Mouse (Mus musculus) kidney, adult 18-20 months (tissue): Measurements from ENCODE around the gene Tnnt2.

Experiments
- DNase-seq: peaks from one replicate; pipeline ENCODE4 v3.0.0; 2021

Gene Tnnt2

DNA sequence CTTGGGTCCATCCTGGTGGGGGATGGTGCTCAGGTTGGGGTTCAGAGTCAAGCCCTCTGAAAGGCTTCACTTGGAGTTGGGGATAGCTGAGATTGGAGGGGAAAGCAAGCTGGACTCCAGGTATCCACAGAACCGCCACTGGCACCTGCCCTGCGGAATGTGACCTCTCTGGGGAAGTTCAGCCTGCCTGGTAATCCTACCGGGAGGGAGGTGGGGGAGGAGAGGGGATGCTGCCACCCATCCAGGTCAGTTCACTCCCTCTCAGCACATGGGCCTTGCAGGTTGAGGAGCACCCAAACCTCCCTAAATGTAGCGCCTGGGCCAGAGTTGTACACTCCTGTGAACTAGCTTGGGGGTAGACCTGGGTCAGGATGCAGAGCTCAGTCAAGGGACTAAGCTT, 19.9 kb downstream of the Tnnt2 start:
- no peak for DNase-seq

DNA sequence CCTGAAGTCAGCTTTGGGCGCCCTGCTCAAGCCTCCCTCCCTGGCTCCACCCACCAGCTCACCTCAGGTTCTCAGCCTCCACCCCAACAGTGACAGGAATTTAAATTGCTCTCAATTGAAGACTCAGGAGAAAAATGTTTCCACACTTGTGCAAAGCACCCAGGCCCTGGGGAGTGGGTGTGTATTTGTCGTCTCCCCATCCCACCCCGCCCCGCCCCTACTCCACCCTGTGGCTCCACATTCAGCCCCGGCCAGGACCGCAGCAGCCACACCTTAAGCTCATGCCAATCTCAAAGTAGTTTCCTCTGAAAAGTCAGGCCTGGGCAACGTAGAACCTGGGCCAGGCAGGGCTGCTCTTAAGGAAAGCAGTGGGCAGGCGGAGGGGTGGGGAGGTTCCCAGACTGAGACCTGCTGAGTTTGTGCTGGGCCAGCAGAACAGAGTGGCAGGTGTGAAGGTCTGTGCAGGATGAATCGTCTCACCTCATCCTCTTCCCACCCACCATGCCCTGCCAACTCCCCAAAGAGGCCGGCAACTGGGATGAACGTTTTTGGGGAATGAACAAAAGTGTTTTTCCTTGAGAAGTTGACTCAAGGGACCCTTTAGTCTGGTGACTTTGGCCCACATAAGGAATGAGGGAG, 21.1 kb downstream of the Tnnt2 start:
- no peak for DNase-seq

DNA sequence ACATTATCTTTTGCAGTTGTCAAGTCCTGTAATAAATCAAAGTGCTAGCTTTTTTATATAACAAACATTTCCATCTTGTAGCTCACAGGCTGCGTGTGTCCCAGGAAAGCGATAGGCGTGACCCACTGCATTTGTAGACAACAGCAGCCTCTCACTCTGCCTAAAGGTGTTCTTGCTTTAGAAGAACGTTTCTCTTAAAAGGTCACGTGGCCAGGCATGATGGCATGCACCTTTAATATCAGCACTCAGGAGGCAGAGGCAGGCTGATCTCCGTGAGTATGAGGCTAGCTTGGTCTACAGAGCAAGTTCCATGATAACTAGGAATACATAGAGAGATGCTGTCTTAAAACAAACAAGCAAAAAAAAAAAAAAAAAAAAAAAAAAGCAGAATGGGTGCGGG, 22.4 kb downstream of the Tnnt2 start:
- no peak for DNase-seq

DNA sequence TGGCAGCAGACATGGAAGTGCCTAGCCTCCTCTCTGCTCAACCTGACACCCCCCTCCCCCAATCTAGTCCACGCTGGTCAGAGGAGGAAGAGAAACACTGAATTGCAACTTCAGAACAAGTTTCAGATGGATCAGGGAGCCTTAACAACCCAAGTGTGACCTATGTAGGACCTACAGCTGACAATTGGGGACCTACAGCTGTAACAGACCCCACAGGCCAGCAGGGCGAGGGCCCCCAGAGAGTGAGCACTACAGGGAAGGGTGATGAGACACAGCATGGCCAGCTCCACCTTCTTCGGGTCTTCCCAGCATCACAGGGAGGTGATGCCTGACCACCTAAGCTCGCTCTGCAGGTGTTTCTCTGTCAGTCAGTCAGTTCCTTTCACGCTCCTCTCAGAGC, 24.9 kb downstream of the Tnnt2 start:
- no peak for DNase-seq

DNA sequence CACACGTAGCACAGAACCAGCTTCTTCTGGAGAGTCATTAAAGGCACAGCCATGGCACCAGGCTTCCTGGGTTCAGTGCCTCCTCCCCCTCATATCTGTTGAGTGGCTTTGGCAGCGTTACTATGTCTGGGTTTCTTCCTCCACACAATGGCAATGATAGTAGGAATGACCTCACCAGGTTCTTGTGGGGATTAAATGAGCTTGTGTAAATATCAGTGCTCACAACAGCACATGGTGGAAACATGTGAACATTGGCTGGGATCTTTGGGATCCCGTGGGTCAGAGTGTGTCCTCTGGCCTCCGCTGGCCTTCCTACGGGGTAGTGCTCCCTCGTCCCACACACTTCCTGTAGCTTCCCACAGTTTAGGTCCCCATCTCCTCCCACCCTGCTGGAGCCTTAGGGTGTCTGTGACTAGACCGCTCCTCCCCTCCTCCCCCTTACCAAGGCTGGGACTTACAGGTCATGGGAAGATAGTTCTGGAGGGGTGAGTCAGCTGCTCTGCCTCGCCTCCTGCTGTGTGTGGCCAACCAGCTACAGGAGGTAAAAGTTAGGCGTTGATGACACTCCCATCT, 25.9 kb downstream of the Tnnt2 start:
- DNase-seq = no peak

GRCm38 (mm10) chr1:135862561-135862960, 26.4 kb downstream of the Tnnt2 start:
- no peak for DNase-seq

DNA sequence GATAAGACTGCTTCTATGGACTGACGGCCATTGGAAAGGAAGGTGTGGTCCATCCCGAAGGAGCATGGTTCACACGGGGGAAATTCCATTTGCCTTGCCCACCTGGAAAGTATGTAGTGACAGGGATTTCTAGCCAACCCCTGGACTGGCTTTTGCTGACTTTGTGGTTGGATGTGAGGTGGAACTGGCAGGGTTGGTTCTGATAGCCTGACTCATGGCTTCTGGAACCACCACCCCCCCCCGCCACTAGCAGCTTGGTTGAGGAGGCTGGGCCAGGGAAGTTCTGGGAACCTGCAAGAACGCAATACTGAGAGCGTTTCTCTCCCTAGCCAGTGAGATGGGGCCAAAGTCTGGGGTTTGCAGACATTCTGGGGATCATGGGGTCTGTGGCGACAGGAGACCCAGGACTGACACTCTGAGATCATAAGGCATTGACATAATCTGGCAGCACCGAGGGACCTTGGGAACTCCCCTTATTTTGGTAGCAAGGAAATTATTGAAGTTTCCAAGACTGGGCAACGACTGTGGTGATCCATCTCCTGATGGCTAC, 27.7 kb downstream of the Tnnt2 start:
- DNase-seq = no peak

DNA sequence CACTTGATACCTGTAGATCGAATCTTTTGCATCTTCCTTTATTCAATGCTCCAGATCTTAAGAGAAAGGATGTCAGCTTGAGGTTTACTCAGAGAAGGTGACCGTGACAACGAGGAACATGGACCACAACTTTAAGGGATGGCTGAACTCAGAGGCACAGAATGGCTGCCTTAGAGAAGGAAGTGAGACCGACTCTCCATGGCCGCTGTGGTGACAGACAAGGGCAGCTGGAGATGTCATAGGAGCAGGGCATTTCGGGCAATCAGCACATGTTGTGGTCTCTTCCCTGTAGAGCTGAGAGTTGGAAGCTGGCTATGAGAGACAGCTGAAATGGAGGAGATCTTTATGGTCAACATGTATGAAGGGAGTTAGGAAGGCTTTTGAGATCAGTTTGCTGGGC, 28.7 kb downstream of the Tnnt2 start:
- DNase-seq = no peak

DNA sequence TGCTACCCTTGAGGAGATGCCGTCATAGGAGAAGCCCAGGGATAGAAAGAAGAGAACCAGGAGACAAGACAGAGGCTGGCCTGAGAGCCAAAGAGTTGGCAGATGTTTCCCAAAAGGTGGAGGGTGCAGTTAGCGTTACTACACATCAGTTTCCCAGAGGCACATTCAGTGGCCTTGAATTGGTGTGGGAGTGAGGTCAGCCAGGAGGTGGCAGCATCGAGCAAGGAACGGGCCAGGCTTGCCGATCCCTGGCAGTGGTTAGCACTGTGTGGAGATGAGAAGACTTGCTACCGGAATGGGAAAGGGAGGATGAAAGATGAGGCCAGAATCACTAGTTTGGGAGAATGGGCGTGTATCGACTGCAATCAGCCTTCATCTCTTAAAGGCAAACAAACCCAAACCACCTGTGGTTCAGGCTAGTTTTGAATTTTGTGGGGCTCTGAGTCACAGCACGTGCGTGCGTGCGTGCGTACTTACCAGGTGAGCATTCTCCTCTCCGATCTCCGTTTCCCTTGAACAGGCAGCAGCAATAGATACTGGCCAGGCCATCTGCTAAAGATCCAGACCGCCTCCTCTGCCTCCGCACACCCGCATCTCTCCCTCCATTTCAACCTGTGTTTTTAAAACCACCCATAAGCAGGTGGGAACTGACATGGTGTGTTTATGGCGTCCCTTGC, 29.5 kb downstream of the Tnnt2 start:
- DNase-seq = peak; percentile 79

GRCm38 (mm10) chr1:135868570-135868969, 32.4 kb downstream of the Tnnt2 start:
- DNase-seq = no peak

- DNase-seq = no peak
These were observed 36.8 kb downstream of the Tnnt2 start for GRCm38 (mm10) chr1:135872991-135873390.

- DNase-seq = no peak
These were observed 41.1 kb downstream of the Tnnt2 start for GRCm38 (mm10) chr1:135877248-135877647.

DNA sequence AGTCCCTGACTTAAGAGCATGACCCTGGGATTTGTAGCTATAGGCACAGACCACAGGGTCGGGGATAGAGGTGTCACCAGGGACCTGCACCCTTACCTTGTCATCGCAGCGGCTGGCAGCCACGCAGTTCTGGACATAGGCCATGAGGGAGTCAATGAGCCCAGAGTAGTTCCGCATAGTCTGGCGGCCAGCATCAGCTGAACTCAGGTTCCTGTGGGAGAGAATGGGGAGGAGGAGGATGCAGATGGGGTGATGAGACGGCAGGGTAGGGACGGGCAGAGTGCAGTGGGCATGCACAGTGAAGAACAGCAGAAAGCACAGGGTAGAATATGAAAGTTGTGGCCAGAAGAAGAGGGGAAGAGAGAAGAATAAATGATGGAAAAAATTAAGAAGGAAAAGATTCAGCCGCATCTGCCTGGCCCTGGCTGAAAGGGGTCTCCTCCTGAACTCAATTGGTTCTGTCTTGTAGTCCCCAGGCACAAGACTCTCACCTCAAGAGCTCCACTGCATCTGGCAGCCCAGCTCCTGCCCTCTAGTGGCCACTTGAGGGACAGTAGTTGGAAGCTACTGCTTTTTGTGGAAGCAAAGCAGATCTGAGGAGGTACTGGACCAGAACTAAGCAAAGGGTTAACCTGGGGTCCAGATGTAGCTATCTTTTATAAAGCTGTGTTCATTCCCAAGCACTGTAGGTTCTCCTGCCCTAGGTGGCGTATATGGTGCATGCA, 46.4 kb downstream of the Tnnt2 start:
- DNase-seq = peak; percentile 62

GRCm38 (mm10) chr1:135889461-135890185, 53.5 kb downstream of the Tnnt2 start:
- DNase-seq = no peak

DNA sequence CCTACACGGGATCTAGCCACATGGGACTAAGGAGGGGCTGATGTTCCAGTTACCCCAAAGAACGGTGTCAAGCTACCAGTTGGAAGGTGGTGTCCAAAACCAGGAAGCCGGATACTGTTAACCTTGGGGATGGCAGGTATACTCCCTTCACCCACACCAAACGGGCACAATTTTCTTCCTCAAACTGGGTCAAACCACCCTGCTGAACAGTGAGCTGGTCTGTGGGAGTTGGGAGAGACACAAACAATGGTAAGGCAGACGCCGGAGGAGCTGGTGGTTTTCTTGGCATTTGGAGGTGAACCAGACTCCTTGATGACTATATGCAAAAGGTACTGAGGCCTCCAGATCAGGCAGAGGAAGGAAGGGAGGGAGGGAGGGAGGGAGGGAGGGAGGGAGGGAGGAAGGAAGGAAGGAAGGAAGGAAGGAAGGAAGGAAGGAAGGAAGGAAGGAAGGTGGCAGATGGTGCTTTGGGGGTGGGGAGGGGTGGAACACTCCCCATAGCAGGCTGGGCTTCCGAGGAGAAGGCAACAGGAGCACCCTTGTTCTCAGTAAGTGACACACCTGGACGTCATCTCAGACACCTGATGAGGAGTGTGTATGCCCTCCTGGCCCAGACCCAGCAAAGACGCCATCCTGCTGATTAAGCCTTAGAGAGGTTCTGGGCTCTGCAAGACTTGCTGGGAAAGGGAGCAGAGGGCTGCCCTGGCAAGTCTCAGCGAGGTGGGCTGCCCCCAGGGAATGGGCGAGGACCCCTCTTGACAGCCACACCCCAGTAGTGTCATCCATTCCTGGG, 55.5 kb downstream of the Tnnt2 start:
- DNase-seq = no peak

DNA sequence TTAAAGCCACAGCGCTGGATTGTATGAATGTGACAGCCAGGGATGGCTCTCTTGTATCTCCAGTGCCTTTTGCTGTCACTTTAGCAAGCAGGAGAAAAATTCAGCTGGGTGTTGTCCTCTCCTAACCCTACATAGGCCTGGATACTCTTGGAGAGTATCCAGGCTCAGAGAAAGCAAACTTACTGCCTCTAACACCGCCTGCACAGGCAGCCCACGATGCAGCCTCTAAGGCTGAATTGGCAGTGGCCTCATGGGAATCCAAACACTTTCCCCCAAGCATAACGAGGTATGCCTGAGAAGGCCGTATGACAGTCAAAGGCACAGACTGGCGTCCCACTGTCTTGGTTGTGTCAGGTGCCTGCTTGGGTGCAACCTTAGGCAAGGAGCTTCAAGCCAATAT, 56.1 kb downstream of the Tnnt2 start:
- DNase-seq = no peak

DNA sequence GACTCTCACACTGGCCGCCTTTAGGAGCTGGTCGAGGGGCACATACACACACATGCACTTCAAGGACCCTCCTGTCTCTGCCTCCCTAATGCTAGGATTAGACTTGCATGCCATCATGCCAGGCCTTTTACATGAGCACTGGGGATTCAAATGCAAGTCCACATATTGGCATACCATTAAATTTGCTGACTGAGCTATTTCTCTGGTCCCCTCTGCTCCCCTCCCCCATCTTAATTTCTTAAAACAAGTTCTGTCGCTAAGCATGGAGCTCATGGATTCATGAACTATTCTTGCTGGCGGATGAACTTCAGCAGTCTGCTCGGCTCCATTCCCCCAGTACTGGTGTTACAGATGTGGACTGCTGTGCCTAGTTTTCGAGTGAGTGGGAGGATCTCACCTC, 56.6 kb downstream of the Tnnt2 start:
- DNase-seq = no peak

- no peak for DNase-seq
These were observed 57.2 kb downstream of the Tnnt2 start for GRCm38 (mm10) chr1:135893377-135893776.

DNA sequence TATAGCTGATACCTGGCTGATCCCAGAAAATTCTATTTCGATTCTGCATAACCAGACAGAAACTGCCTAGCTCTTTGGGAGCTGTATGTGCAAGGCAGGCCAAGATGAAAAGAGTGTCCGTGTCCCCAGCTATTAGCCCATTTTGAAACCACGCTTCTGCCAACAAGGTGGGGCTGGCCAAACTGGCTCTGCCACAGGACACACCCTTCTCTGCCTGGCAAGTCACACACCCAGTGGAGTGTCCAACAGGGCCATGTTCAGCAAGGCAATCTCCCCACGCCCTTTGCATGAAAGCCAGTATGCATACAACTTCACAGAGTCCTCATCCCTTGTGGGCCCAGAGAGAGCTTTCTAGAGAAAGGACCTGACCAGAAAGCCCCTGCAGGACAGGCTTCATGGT, 59.2 kb downstream of the Tnnt2 start:
- DNase-seq = no peak

- DNase-seq = no peak
These were observed 63.1 kb downstream of the Tnnt2 start for GRCm38 (mm10) chr1:135899295-135899694.

- no peak for DNase-seq
These were observed 63.9 kb downstream of the Tnnt2 start for GRCm38 (mm10) chr1:135899991-135900515.
